Mouse (Mus musculus): Measurements from ENCODE around the gene Srgap3.

DNA sequence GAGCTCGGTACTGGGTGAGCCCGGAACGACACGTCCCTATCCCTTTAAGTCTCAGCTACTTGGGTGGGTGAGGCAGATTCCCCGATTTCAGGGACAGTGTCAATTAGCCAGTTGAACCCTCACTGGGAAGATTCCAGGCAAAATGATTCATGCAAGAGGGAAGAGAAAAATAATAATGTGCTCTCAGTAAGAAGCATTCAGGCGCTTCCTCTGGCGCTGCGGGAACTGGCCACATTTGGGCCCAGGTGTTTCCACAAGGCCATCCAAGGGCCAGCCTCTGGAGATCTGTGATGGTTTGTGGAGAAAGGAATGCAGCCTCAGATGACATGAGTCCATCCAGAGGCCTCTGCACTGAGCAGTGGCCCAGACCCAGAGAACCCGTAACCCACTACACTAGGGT, 100.2 kb downstream of the Srgap3 start:
- TF ChIP-seq EP300 (IDR thresholded peaks at IDR 0.05) (no peak), CTCF (IDR thresholded peaks at IDR 0.05) (no peak)

All from lung, postnatal 0 days (tissue).